Mouse (Mus musculus): ENCODE results near the gene Slc12a3. TPM values are rescaled to one million over a fixed set of nuclear protein-coding genes. Genes with fewer than 3 reads are reported as not detected.

Gene Slc12a3
- polyA plus RNA-seq, 1 experiment from 2014 or later: 0.46 TPM

- Histone ChIP-seq H3K27me3 (ENCODE audit: control insufficient read depth, insufficient read depth, low read depth, low read length) (no peaks in the 10 kb centered on the region), H3K4me1 (ENCODE audit: control insufficient read depth, low read depth, low read length) (no peaks in the 10 kb centered on the region), H3K9me3 (replicated peaks; ENCODE audit: control insufficient read depth, low read length) (no peaks in the 10 kb centered on the region), H3K36me3 (ENCODE audit: control insufficient read depth, insufficient read depth) (no peaks in the 10 kb centered on the region), H3K27ac (ENCODE audit: low read length) (no peak overlapping the region), H3K9ac (ENCODE audit: low read depth, low read length) (no peak overlapping the region), H3K4me2 (ENCODE audit: low read depth, low read length) (no peak overlapping the region), H3K4me3 (ENCODE audit: low read depth, low read length) (no peak overlapping the region)
- ATAC-seq (ENCODE audit: low read depth): no peak
- WGBS (ENCODE audit: insufficient replicate concordance): 40% methylated on average over 2 of the region's 2 CpGs
Measured at GRCm38 (mm10) chr8:94320036-94320435, 9.0 kb upstream of the Slc12a3 start.

- H3K36me3 ChIP-seq (ENCODE audit: control insufficient read depth, insufficient read depth): no peaks in the 10 kb centered on the region
- 77% methylated on average over 4 of the region's 4 CpGs for WGBS (ENCODE audit: insufficient replicate concordance)
- no peak for ATAC-seq (ENCODE audit: low read depth)
Measured at GRCm38 (mm10) chr8:94322083-94322482, 6.9 kb upstream of the Slc12a3 start.

GRCm38 (mm10) chr8:94323041-94323440 lies 6.0 kb upstream of the Slc12a3 start:
- ATAC-seq (ENCODE audit: low read depth): no peak
- H3K4me1 ChIP-seq (ENCODE audit: control insufficient read depth, low read depth, low read length): no peaks in the 10 kb centered on the region
- H3K27ac ChIP-seq (ENCODE audit: low read length): no peak overlapping the region
- H3K27me3 ChIP-seq (ENCODE audit: control insufficient read depth, insufficient read depth, low read depth, low read length): no peaks in the 10 kb centered on the region
- WGBS (ENCODE audit: insufficient replicate concordance): 71% methylated on average over 6 of the region's 6 CpGs
- no peak overlapping the region for H3K4me3 ChIP-seq (ENCODE audit: low read depth, low read length)
- H3K9me3 ChIP-seq (replicated peaks; ENCODE audit: control insufficient read depth, low read length): no peaks in the 10 kb centered on the region
- no peaks in the 10 kb centered on the region for H3K36me3 ChIP-seq (ENCODE audit: control insufficient read depth, insufficient read depth)
- H3K4me2 ChIP-seq (ENCODE audit: low read depth, low read length): no peak overlapping the region
- H3K9ac ChIP-seq (ENCODE audit: low read depth, low read length): no peak overlapping the region

More at GRCm38 (mm10) chr8:94322083-94322482, 6.9 kb upstream of the Slc12a3 start:
- Histone ChIP-seq H3K4me1 (ENCODE audit: control insufficient read depth, low read depth, low read length) (no peaks in the 10 kb centered on the region), H3K4me3 (ENCODE audit: low read depth, low read length) (no peak overlapping the region), H3K9me3 (replicated peaks; ENCODE audit: control insufficient read depth, low read length) (no peaks in the 10 kb centered on the region), H3K9ac (ENCODE audit: low read depth, low read length) (no peak overlapping the region), H3K27me3 (ENCODE audit: control insufficient read depth, insufficient read depth, low read depth, low read length) (no peaks in the 10 kb centered on the region), H3K27ac (ENCODE audit: low read length) (no peak overlapping the region), H3K4me2 (ENCODE audit: low read depth, low read length) (no peak overlapping the region)

- H3K4me3 ChIP-seq (ENCODE audit: low read depth, low read length): no peak overlapping the region
- no peaks in the 10 kb centered on the region for H3K4me1 ChIP-seq (ENCODE audit: control insufficient read depth, low read depth, low read length)
- H3K27ac ChIP-seq (ENCODE audit: low read length): no peak overlapping the region
- H3K27me3 ChIP-seq (ENCODE audit: control insufficient read depth, insufficient read depth, low read depth, low read length): no peaks in the 10 kb centered on the region
- 34% methylated on average over 12 of the region's 12 CpGs for WGBS (ENCODE audit: insufficient replicate concordance)
- ATAC-seq (ENCODE audit: low read depth): no peak
- H3K9me3 ChIP-seq (replicated peaks; ENCODE audit: control insufficient read depth, low read length): no peaks in the 10 kb centered on the region
- no peak overlapping the region for H3K9ac ChIP-seq (ENCODE audit: low read depth, low read length)
- H3K36me3 ChIP-seq (ENCODE audit: control insufficient read depth, insufficient read depth): no peaks in the 10 kb centered on the region
- H3K4me2 ChIP-seq (ENCODE audit: low read depth, low read length): no peak overlapping the region
Measured at GRCm38 (mm10) chr8:94324071-94324470, 4.9 kb upstream of the Slc12a3 start.

DNA sequence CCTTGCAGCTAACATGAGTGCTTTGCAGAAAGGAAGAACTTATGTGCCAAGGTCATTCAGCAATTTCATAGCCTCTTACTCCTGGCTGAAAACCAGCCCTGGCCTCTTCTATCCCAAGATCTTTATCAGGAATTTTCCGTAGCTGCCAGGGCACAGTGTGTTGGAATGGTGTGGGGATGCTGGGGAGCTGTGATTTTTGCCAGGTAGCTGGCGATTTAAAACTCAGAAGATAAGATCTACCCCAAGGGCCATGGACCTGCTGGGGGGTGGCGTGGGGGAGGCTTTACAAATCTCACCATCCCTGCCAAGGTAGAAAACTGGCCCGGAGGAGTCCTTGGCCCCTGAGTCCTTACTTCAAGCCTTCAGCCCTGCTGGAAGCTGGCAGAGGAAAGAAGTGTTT lies 3.0 kb upstream of the Slc12a3 start:
- Histone ChIP-seq H3K9ac (ENCODE audit: low read depth, low read length) (no peak overlapping the region), H3K27ac (ENCODE audit: low read length) (no peak overlapping the region), H3K4me3 (ENCODE audit: low read depth, low read length) (no peak overlapping the region), H3K36me3 (ENCODE audit: control insufficient read depth, insufficient read depth) (no peaks in the 10 kb centered on the region), H3K4me1 (ENCODE audit: control insufficient read depth, low read depth, low read length) (no peaks in the 10 kb centered on the region), H3K27me3 (ENCODE audit: control insufficient read depth, insufficient read depth, low read depth, low read length) (no peaks in the 10 kb centered on the region), H3K9me3 (replicated peaks; ENCODE audit: control insufficient read depth, low read length) (no peaks in the 10 kb centered on the region), H3K4me2 (ENCODE audit: low read depth, low read length) (no peak overlapping the region)
- 55% methylated on average over 4 of the region's 4 CpGs for WGBS (ENCODE audit: insufficient replicate concordance)
- no peak for ATAC-seq (ENCODE audit: low read depth)

- Histone ChIP-seq H3K4me3 (ENCODE audit: low read depth, low read length) (no peak overlapping the region), H3K9me3 (replicated peaks; ENCODE audit: control insufficient read depth, low read length) (no peaks in the 10 kb centered on the region), H3K4me2 (ENCODE audit: low read depth, low read length) (no peak overlapping the region), H3K36me3 (ENCODE audit: control insufficient read depth, insufficient read depth) (no peaks in the 10 kb centered on the region), H3K27ac (ENCODE audit: low read length) (no peak overlapping the region), H3K27me3 (ENCODE audit: control insufficient read depth, insufficient read depth, low read depth, low read length) (no peaks in the 10 kb centered on the region), H3K9ac (ENCODE audit: low read depth, low read length) (no peak overlapping the region), H3K4me1 (ENCODE audit: control insufficient read depth, low read depth, low read length) (no peaks in the 10 kb centered on the region)
- ATAC-seq (ENCODE audit: low read depth): 0 out of 2 replicates have a peak, but pooled peaks have one; percentile 32
- 21% methylated on average over 4 of the region's 4 CpGs for WGBS (ENCODE audit: insufficient replicate concordance)
Measured at GRCm38 (mm10) chr8:94330733-94331132, 1.7 kb downstream of the Slc12a3 start.

- H3K4me2 ChIP-seq (ENCODE audit: low read depth, low read length): no peak overlapping the region
- no peak overlapping the region for H3K27ac ChIP-seq (ENCODE audit: low read length)
- H3K27me3 ChIP-seq (ENCODE audit: control insufficient read depth, insufficient read depth, low read depth, low read length): no peaks in the 10 kb centered on the region
- H3K36me3 ChIP-seq (ENCODE audit: control insufficient read depth, insufficient read depth): no peaks in the 10 kb centered on the region
- H3K9ac ChIP-seq (ENCODE audit: low read depth, low read length): no peak overlapping the region
- ATAC-seq (ENCODE audit: low read depth): peak; percentile 4; the same call in 1 of the 2 replicates
- H3K9me3 ChIP-seq (replicated peaks; ENCODE audit: control insufficient read depth, low read length): no peaks in the 10 kb centered on the region
- H3K4me1 ChIP-seq (ENCODE audit: control insufficient read depth, low read depth, low read length): no peaks in the 10 kb centered on the region
- no peak overlapping the region for H3K4me3 ChIP-seq (ENCODE audit: low read depth, low read length)
- 37% methylated on average over 5 of the region's 5 CpGs for WGBS (ENCODE audit: insufficient replicate concordance)
Measured at GRCm38 (mm10) chr8:94333345-94333744, 4.3 kb downstream of the Slc12a3 start.

- ATAC-seq (ENCODE audit: low read depth): no peak
- 49% methylated on average over 8 of the region's 8 CpGs for WGBS (ENCODE audit: insufficient replicate concordance)
- no peaks in the 10 kb centered on the region for H3K4me1 ChIP-seq (ENCODE audit: control insufficient read depth, low read depth, low read length)
- H3K4me3 ChIP-seq (ENCODE audit: low read depth, low read length): no peak overlapping the region
- no peaks in the 10 kb centered on the region for H3K9me3 ChIP-seq (replicated peaks; ENCODE audit: control insufficient read depth, low read length)
- H3K4me2 ChIP-seq (ENCODE audit: low read depth, low read length): no peak overlapping the region
- H3K27ac ChIP-seq (ENCODE audit: low read length): no peak overlapping the region
- no peaks in the 10 kb centered on the region for H3K27me3 ChIP-seq (ENCODE audit: control insufficient read depth, insufficient read depth, low read depth, low read length)
- H3K36me3 ChIP-seq (ENCODE audit: control insufficient read depth, insufficient read depth): no peaks in the 10 kb centered on the region
- H3K9ac ChIP-seq (ENCODE audit: low read depth, low read length): no peak overlapping the region
Measured at GRCm38 (mm10) chr8:94337559-94337958, 8.6 kb downstream of the Slc12a3 start.

- H3K4me3 ChIP-seq (ENCODE audit: low read depth, low read length): no peak overlapping the region
- no peaks in the 10 kb centered on the region for H3K36me3 ChIP-seq (ENCODE audit: control insufficient read depth, insufficient read depth)
- H3K4me1 ChIP-seq (ENCODE audit: control insufficient read depth, low read depth, low read length): no peaks in the 10 kb centered on the region; the same call in 1 of the 2 replicates
- H3K27ac ChIP-seq (ENCODE audit: low read length): no peak overlapping the region
- H3K27me3 ChIP-seq (ENCODE audit: control insufficient read depth, insufficient read depth, low read depth, low read length): no peaks in the 10 kb centered on the region
- H3K9ac ChIP-seq (ENCODE audit: low read depth, low read length): no peak overlapping the region
- no peaks in the 10 kb centered on the region for H3K9me3 ChIP-seq (replicated peaks; ENCODE audit: control insufficient read depth, low read length)
- ATAC-seq (ENCODE audit: low read depth): no peak
- no peak overlapping the region for H3K4me2 ChIP-seq (ENCODE audit: low read depth, low read length)
- 51% methylated on average over 7 of the region's 7 CpGs for WGBS (ENCODE audit: insufficient replicate concordance)
Measured at GRCm38 (mm10) chr8:94340796-94341195, 11.8 kb downstream of the Slc12a3 start.
